Mouse (Mus musculus) induced T-regulatory cell, adult 2 months (primary cell): Measurements from ENCODE around the gene Ildr1.

Experiments used
- DNase-seq: peaks from one replicate; pipeline ENCODE4 v3.0.0-alpha.2; 2012; ENCODE audit warnings: low read depth

Ildr1 gene

DNA sequence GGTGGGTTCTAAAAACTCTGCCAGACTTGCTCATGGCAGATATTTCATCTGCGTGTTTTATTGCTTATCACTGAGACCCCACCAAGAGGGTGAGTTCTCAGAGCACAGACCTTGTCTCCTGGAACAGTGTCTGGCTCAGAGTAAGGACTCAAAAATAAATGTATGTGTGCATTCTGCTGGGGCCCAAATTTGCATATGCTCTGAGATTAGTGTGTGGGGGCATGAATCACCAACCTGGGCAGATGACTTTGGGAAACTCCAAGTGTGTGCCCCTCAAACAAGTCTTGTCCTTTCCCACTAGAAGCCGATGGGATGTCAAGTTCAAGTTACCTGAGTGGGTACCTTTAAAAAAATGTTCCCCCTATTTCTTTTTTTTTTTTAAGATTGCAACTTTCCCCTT, 6.7 kb downstream of the Ildr1 start:
- no peak for DNase-seq

DNA sequence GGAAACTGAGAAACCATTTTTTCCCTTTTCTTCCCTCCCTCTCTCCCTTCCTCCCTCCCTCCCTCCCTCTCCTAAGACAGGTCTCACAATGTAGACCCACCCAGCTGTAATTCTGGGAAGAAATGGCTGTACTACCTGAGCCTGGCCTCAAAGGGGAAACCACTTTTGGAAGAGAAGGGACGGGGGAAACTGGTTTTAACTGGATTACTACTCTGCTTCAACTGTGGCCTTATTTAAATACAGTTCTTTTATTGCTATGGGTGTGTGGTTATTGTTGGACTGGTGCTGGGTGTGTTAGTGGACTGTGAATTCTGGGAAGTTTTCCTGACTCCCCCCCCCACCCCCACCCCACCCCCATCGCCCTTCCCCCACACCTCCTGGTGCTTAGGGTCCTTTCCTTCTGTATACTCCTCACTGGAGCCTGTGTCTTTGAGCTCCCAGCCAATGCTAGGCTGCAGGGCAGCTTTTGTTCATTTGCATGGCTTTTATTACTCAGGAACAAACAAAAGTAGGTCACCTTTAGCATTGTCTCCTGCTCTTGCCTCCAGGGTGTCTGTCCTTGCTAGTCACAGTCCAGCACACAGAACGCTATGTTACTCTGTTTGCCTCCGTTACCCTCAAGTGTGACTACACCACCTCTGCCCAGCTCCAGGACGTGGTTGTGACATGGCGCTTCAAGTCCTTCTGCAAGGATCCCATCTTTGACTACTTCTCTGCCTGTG, 14.1 kb downstream of the Ildr1 start:
- DNase-seq: no peak

DNA sequence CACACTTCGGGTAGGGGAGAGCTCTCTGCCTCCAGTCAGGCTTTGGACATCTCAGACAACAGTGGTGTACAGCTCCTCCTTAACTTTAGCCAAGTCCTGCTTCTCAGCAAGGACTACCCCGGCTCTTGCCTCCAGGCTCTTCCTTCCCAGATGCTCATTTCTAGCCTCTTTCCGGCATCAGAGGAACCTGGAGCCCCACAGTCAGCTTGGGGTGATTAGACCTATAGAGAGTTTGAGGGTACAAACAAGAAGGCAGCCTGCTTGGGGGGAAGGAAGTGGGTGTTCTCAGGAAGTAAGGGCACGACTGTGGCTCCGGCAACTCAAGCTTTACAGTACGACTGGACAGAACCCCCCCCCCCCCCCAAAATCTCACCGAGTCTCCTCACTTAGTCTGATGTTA, 15.0 kb downstream of the Ildr1 start:
- peak; percentile 60 for DNase-seq

DNA sequence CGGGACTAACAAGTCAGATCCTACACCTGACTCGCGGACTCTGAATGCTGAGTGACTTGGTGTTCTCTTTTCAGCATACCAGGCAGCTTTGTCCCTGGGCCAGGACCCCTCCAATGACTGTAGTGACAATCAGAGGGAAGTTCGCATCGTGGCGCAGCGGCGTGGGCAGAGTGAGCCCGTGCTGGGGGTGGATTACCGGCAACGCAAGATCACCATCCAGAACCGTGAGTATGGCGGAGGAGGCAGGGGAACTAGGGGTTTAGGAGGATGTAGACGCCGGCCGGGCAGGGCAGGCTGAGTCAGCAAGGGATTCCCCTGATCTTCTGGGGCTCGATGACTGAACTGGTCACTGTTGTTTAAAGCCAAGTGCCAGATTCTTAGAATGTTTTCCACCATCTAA, 15.6 kb downstream of the Ildr1 start:
- DNase-seq: peak; percentile 81

DNA sequence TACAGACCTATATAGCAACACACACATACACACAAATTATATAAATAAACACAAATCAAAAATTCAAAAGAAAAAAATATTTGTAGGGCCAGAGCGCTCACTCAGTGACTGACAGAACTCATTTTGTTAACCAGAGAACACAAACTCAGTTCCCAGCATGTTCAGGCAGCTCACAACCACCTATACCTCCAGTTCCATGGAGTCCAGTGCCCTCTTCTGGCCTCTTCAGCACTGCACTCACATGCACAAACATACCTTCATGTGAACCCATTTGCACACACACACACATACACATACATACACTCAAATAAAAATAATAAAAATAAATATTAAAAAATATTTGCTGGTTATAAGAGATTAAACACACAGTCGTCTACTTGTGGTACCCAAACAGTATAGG, 17.0 kb downstream of the Ildr1 start:
- DNase-seq: peak; percentile 63

DNA sequence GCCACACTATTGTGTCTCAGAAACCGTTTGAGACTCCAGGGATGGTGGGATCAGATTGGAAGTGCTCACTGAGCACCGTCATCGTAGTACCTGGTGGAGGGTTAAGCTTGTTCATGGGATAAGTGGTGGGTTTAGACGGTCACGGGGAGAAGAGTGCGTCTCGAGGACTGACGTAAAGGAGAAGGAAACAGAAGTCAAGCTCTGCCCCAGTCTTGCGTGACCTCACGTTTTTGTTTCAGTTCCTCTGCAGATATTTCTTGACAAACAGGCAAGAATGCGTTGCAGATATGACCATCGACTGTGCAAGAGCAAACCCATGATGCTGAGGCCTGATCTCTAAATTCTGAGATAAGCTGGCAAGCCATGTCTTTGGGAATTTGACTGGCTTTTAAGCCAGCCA, 18.0 kb downstream of the Ildr1 start:
- DNase-seq: no peak

DNA sequence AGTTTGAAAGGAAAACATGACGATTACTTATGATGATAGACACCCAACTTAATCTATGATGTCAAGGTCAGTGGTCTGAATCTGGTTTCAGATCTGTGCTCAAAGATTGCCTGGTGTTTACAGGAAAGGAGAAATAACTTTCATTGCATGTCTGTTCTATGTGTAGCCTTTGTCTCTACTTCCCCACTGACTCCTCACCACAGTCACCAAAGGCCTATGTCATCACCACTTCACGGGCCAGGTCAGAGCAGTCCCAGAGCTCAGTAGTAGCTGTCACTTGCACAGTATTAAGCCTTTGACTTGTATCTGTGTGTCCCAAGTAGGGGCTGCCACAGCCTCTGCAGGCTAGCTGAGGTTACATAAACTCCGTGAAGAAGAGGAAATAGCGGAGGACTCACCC, 23.7 kb downstream of the Ildr1 start:
- DNase-seq: no peak

DNA sequence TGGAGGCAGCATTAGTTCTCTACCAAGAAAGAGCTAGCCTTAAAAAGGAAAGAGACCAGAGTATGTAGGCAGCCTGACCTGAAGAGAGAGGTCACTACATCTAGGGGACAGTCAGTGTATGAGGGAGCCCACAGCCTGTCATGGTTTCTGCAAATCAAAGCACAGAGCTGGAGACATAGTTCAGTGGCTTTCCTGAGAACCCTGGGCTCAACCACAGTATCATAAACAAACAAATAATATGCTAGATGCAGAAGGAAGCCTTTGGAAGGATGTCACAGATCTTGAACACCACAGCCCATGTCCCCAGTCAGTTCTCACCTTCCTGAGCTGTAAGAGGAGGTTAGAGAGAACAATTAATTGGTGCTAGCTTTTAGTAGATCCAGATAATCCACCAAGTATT, 24.9 kb downstream of the Ildr1 start:
- no peak for DNase-seq

DNA sequence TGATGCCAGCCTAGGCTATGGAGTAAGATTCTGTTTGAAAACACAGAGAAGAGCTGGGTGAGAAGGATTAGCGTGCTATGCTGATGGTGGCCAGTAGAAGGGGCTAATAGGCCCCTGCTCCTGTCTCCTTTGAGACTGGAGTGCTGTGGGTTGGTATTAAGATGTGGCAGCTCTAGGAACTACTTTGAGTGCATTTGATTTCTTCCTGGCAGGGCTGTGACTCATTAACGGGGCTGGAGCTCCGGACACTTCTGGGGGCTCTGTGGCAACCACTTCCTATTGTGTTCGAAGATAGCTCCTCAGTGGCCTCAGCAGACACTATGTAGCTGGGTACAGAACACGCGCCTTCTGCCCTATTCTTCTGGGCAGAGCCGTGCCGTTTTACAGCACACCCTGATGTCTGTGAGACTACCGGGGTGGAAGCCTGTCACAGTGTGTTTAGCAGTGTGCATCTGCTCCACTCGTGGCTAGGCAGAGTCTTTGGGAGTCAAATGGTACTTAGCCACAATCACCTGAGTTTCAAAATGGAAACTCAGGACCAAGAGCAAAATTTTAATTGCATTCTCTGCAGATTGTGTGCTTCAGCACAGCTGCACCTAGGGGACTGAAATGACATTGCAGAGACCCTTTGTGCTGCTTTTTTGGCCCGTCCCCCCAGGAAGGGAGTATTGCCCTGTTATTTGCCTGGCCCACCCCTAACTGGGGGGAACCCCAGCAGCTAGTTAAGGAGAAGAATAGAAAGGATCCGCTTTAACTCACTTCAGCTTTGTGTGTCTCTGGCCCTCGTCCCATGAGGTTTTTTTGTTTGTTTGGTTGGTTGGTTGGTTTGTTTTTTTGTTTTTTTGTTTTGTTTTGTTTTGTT, 26.6 kb downstream of the Ildr1 start:
- DNase-seq: peak; percentile 49

DNA sequence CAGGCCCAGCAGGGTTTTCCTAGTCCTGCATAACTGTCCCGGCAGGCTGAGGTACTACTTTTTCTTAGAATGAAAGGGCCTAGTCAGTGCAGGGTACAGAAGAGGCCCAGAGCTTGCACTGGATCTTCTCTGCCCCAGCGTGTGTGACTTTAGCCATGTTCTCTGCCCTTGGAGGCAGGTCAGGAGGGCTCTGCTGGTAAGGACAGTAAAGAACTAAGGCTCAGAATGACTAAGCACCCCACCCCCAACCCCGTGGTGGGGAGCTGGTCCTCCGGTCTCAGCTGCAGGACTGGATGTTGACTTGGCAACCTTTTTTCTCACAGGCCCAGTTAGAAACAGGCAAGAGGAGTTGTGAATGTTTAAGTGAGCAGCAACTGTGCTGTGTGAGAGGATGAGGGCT, 29.0 kb downstream of the Ildr1 start:
- no peak for DNase-seq

DNA sequence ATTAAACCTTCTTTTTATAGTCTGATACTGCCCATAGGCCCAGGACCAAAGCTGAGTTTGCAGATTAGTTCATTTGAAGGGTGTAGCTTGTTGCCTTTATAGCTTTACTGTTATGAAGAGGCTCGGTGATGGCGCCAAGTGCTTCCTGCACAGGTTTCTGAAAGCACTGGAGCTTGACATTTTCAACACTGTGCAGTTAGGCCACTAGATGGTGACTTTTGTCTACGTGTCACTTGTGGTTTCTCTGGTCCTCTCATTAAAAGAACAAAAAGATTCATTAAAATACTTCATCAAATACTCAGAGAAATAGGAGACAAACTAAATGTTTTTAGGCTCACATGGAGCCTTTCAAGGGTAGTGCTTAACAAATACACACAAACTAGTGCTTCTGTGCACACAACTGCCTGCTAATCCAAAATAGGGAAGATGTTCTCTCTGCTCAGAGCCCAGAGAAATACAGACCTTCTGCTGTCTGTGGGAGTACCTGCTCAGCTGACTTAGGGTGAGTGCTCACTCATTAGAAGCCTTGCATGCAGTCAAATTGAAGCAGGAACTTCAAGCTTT, 30.2 kb downstream of the Ildr1 start:
- peak; percentile 38 for DNase-seq

DNA sequence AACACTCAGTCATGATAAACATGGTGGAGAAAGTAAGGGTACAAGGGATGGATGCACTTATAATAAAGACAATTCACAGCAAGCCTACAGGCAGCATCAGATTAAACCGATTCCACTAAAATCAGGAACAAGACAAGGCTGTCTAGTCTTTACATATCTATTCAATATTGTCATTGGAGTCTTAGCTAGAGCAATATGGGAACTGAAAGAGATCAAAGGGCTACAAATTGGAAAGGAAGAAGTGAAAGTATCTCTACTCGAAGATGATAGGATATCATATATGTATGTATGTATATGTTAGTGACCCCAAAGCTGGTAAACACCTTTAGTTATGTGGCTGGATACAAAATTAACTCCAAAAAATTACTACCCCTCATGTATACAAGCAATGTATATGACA, 35.2 kb downstream of the Ildr1 start:
- no peak for DNase-seq

DNA sequence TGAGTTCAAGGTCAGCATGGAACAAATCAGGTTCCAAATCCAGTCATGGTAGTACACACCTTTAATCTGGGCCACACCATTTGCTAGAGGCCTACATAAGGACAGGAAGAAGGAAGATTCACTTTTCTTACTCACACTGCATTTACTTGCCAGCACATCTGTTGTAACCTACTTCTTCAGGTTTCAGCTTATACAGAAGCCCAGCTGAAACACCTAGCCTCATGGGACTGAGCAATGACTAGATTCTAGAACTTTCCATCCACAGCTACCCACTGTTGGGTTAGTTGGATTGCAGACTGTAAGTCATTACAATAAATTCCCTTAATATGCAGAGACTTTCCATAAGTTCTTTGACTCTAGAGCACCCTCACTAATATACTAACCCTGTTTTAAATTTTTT, 38.8 kb downstream of the Ildr1 start:
- no peak for DNase-seq

DNA sequence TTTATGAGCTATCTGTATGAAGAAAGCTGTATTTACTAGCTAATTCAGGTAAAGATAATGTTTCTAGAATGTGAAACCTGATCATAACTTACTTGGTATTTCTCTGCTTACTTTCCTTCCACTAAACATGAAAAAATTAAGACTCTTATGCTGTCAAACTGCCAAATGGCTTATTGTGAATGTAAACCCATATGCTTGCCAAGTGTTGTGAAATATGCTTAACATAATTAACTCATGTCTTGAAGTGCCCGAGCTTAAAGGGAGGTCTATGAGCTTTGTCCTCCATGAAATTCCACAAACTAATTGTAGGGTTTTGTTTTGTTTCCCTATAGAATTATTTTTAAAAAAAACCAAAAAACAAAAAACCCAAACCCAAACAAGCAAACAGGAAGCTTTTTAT, 40.0 kb downstream of the Ildr1 start:
- DNase-seq: no peak

DNA sequence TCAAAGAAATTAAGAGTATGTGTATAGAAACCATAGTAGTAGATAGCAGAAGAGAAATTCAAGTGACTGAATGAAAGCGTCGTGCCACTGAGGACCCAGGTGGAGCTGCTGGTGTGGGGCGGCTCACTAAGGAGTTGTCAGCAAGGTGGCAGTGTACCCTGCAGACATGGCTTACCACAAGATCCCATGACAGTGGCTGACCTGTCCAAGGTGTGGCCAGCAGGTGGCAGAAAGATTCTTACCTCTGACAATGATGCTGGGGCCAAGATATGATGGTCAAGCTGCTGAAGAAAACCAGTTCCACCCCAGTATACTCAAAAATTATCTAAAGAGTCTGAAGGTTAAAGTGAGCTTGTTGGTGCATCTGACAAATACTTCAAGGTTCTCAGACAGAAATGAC, 41.6 kb downstream of the Ildr1 start:
- no peak for DNase-seq

DNA sequence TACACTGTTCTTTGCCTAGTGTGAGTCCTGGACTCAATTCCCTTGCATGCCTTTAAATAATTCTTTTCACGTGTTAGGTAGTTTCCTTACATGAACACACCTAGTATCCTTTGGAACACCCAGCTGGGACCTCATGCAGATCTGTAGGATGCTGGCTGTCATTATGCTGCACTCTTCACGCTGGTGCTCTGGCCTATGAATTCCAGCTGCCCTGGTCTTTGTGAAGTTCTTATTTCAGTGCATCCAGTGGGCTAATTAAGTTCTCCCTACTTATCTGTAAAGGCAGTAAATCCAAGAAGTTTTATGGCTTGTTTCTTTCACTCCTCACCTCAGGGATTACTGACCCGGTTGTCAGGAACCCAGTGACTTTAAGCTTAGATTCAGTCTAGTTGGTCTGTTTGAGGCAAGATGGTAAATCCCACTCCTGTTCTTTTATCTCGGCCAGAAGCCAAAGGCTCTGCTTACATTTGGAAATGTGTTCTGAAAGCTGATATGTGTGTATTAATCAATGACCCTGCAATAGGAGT, 45.7 kb downstream of the Ildr1 start:
- DNase-seq: no peak

DNA sequence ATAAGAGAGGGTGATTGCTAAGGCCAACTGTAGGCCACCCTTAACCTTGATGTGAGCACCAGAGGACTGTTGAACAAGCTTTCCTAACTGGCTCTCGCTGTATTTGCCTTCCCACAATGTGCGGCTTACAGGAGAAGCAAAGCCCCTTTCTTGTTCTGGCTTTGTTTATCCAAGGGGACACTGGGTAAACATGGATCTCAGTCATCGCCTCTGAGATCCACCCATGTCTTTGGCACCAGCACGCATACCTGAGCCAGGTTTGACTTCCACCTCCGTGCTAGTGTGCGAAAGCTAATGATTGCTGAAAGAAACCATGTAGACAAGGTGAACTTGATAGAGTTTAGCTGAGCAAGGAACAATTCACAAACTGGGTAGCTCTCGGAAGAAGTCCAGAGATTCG, 49.8 kb downstream of the Ildr1 start:
- no peak for DNase-seq

DNA sequence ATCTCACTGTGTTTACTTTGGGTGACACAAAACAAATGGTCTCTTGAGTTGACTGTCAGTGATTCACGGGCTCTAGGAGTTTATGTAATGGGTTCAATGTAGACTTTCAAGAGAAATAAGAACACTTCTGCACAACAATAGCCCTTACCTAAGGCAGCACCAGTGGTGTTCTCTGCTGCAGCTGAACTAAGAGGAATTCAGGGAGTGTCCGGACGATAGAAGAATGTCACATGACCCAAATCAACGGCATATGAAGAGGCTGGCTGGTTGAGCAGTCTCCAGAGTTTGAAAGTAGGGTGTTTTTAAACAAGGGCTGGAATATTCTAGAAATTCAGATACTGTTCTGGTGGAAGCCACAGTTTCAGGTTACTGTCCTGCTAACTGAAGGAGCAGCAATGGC, 53.3 kb downstream of the Ildr1 start:
- DNase-seq: no peak

DNA sequence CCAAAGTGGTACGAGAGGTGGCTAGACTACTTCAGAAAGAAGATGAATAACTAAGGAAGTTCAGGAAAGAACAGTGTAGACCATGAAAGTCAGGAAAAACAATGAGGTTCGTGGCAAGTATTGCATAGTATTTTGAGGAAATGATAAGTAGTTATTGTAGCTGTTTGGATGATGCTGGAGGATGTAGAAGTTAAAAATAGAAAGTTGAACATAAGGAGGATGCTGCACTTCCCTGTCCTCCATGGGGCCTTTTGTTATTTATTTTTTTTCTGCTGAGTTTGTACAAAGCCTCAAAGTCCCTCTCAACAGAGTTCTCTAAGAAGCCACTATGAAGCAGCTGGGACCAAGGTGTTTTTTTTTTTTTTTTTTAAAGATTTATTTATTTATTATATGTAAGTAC, 54.0 kb downstream of the Ildr1 start:
- DNase-seq: no peak

DNA sequence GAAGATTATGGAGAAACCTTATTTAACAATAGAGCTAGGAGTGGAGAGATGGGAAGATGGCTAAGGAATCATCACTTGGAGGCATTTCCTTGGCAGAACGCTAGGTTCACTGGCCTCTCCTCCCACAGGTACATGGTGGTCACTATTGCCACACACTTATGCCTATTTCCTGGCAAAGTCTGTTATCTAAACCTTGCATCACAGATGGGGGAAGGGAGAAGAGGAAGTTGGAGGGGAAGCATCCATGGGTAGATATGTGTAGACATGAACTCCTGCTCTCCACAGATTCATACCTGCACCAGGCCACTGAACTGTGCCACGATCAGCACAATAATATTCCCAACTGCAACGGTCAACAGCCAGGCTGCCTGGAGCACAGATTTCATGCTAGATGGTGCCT, 58.2 kb downstream of the Ildr1 start:
- no peak for DNase-seq

DNA sequence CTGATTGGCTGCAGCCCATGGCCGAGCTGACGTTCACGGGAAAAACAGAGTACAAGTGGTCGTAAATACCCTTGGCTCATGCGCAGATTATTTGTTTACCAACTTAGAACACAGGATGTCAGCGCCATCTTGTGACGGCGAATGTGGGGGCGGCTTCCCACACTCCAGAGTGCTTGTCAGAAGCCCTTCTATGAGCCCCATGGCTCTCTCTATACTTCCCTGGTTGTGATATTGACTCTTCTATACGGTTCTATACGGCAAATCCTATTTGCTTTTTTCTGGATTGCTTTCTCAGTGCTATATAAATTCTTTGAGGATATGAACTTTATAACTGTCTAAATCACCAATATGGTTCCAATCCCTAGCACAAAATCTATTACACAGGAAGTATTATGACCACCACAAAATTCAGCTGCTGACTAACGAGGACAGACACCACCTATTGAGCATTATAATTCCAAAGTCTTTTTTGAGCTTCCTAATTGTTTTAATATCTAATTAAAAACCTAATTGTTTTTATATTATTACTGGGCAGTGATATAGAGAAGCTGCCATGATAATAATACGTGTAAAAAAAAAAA, 76.5 kb downstream of the Ildr1 start:
- peak; percentile 71 for DNase-seq

DNA sequence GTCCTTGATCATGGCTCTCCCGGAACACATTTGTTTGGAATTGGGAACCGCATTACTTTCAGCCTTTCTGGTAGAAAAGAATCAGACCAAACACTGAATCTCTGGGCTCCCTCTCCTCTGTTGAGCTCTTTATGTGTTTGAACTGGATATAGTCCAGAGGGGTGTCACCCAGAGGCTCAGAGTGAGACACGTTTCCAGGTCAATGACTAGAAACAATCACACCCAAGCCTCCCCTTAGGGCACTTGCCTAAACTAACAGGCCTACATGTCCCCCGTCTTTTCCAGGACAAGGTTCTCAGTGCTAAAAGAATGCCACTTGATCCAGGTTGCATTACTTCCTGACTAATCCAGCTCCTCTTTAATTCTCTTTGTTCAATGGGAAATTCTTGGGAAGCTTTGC, 77.1 kb downstream of the Ildr1 start:
- DNase-seq: no peak

DNA sequence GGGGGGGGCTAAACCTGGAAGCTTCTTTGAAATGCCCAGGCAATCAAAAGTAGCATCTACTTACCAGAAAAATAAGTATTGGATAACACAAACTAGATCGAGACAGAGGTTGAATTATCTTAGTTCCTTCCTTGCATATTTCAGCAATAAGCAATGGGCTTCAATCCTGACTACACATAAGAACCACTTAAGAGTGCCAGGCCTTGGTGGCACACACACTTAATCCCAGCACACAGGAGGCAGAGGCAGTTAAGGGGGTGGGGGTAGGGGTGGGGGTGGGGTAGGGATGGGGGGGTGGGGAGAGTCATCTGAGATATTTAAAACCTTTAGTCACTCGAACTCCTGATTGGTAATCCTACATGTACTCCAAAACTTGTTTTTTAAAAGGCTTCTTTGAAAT, 77.5 kb downstream of the Ildr1 start:
- no peak for DNase-seq
